Mouse (Mus musculus) lung, embryonic 14.5 days (tissue): ENCODE measurements around the gene Cd300lg. TPM values are rescaled to one million over a fixed set of nuclear protein-coding genes. Genes with fewer than 3 reads are reported as not detected.

Source experiments
- ATAC-seq: fragments of 200-750 bp; cut with Nextera tagmentation; 2 replicates; pipeline ENCODE4 v1.8.0; 2017; ENCODE audit warnings: mild to moderate bottlenecking, moderate TSS enrichment, moderate library complexity; ENCODE audit not compliant: insufficient read depth
- DNase-seq: peaks from one replicate; pipeline ENCODE4 v3.0.0-alpha.2; 2015
- H3K27ac ChIP-seq: fragments of 300-500 bp; sonication (generic); 2 replicates; pipeline ENCODE4 v1.5.1; 2014; ENCODE audit warnings: low read depth, mild to moderate bottlenecking, moderate library complexity
- H3K27me3 ChIP-seq: fragments of 300-500 bp; sonication (generic); 2 replicates; pipeline ENCODE4 v1.6.1; 2014; ENCODE audit warnings: low read length, control low read depth; ENCODE audit not compliant: insufficient read depth
- H3K36me3 ChIP-seq: fragments of 300-500 bp; sonication (generic); 2 replicates; pipeline ENCODE4 v1.6.1; 2014; ENCODE audit warnings: control low read depth; ENCODE audit not compliant: insufficient read depth
- H3K4me1 ChIP-seq: fragments of 300-500 bp; sonication (generic); 2 replicates; pipeline ENCODE4 v1.6.1; 2014; ENCODE audit warnings: antibody characterized with exemption, control low read depth; ENCODE audit not compliant: insufficient read depth
- H3K4me2 ChIP-seq: fragments of 300-500 bp; sonication (generic); 2 replicates; pipeline ENCODE4 v1.6.1; 2014; ENCODE audit warnings: mild to moderate bottlenecking
- H3K4me3 ChIP-seq: fragments of 300-500 bp; sonication (generic); 2 replicates; pipeline ENCODE4 v1.5.1; 2014; ENCODE audit warnings: low read depth, low read length
- H3K9ac ChIP-seq: fragments of 300-500 bp; sonication (generic); 2 replicates; pipeline ENCODE4 v1.6.1; 2014
- H3K9me3 ChIP-seq: fragments of 300-500 bp; sonication (generic); 2 replicates; pipeline ENCODE4 v1.6.1; 2016; ENCODE audit warnings: low read depth, low read length, control low read depth
- CTCF ChIP-seq: IDR thresholded peaks from 2 replicates; pipeline ENCODE4 v1.5.1; 2016; ENCODE audit warnings: antibody characterized with exemption, low read depth
- WGBS: fragments of 180-500 bp; shearing (Covaris S2); extraction: QIAGEN DNeasy Blood & Tissue Kit; methylation state at CpG from one replicate; pipeline ENCODE4 v1.1.7; 2014; 5-methylcytosine and 5-hydroxymethylcytosine counted together
- polyA plus RNA-seq: library from polyadenylated mRNA; unstranded; fragments of >200 nt; fragmentation: Nextera tagmentation; extraction: Ambion mirVana; gene quantifications from 2 replicates; pipeline ENCODE4 v1.2.1, GENCODE M21; 2014

Cd300lg gene
- polyA plus RNA-seq, 1 experiment from 2014 or later, result 0.17 TPM

GRCm38 (mm10) chr11:102013201-102013600, 28.1 kb upstream of the Cd300lg start:
- no peak overlapping the region for H3K4me3 ChIP-seq
- no peak overlapping the region for H3K27ac ChIP-seq
- ATAC-seq (no peak), DNase-seq (no peak)
- no peaks in the 10 kb centered on the region for H3K27me3 ChIP-seq
- TF ChIP-seq CTCF, result no peak
- H3K9me3 ChIP-seq, result no peaks in the 10 kb centered on the region
- 0 out of 2 replicates have a peak, but pooled peaks cover 4% of the 10 kb centered on the region for H3K36me3 ChIP-seq
- WGBS, result 77% methylated on average over 8 of the region's 8 CpGs
- H3K9ac ChIP-seq, result no peak overlapping the region
- no peaks in the 10 kb centered on the region for H3K4me1 ChIP-seq
- no peak overlapping the region for H3K4me2 ChIP-seq

GRCm38 (mm10) chr11:102015472-102015871, 25.8 kb upstream of the Cd300lg start:
- H3K9me3 ChIP-seq, result no peaks in the 10 kb centered on the region
- H3K27ac ChIP-seq, result no peak overlapping the region
- no peak overlapping the region for H3K4me2 ChIP-seq
- H3K4me1 ChIP-seq, result no peaks in the 10 kb centered on the region
- ATAC-seq (no peak), DNase-seq (no peak)
- H3K36me3 ChIP-seq, result 0 out of 2 replicates have a peak, but pooled peaks cover 4% of the 10 kb centered on the region
- TF ChIP-seq CTCF, result no peak
- H3K9ac ChIP-seq, result no peak overlapping the region
- H3K4me3 ChIP-seq, result no peak overlapping the region
- no peaks in the 10 kb centered on the region for H3K27me3 ChIP-seq
- 70% methylated on average over 6 of the region's 6 CpGs for WGBS

GRCm38 (mm10) chr11:102016136-102016535, 25.2 kb upstream of the Cd300lg start:
- WGBS, result 89% methylated on average over 1 of the region's 1 CpGs
- H3K4me1 ChIP-seq, result no peaks in the 10 kb centered on the region
- no peak overlapping the region for H3K9ac ChIP-seq
- 0 out of 2 replicates have a peak, but pooled peaks cover 4% of the 10 kb centered on the region for H3K36me3 ChIP-seq
- ATAC-seq (no peak), DNase-seq (no peak)
- TF ChIP-seq CTCF, result no peak
- H3K4me2 ChIP-seq, result no peak overlapping the region
- no peak overlapping the region for H3K27ac ChIP-seq
- H3K9me3 ChIP-seq, result no peaks in the 10 kb centered on the region
- no peak overlapping the region for H3K4me3 ChIP-seq
- H3K27me3 ChIP-seq, result no peaks in the 10 kb centered on the region

- H3K9me3 ChIP-seq, result no peaks in the 10 kb centered on the region
- H3K27me3 ChIP-seq, result no peaks in the 10 kb centered on the region
- DNase-seq, result no peak
- ATAC-seq, result no peak
- H3K4me1 ChIP-seq, result no peaks in the 10 kb centered on the region
- H3K36me3 ChIP-seq, result 0 out of 2 replicates have a peak, but pooled peaks cover 4% of the 10 kb centered on the region
- H3K27ac ChIP-seq, result no peak overlapping the region
- no peak overlapping the region for H3K4me2 ChIP-seq
- H3K9ac ChIP-seq, result no peak overlapping the region
- no peak for TF ChIP-seq CTCF
- WGBS, result 68% methylated on average over 9 of the region's 9 CpGs
- no peak overlapping the region for H3K4me3 ChIP-seq
These were observed 21.6 kb upstream of the Cd300lg start for GRCm38 (mm10) chr11:102019736-102020135.

GRCm38 (mm10) chr11:102021196-102021595, 20.1 kb upstream of the Cd300lg start:
- H3K4me2 ChIP-seq, result no peak overlapping the region
- no peaks in the 10 kb centered on the region for H3K27me3 ChIP-seq
- WGBS, result 79% methylated on average over 5 of the region's 5 CpGs
- H3K36me3 ChIP-seq, result no peaks in the 10 kb centered on the region
- H3K9me3 ChIP-seq, result no peaks in the 10 kb centered on the region
- ATAC-seq (no peak), DNase-seq (no peak)
- H3K4me1 ChIP-seq, result peaks cover 2% of the 10 kb centered on the region; the same call in 1 of the 2 replicates
- H3K9ac ChIP-seq, result no peak overlapping the region
- H3K27ac ChIP-seq, result no peak overlapping the region
- H3K4me3 ChIP-seq, result no peak overlapping the region
- no peak for TF ChIP-seq CTCF

GRCm38 (mm10) chr11:102023406-102023805, 17.9 kb upstream of the Cd300lg start:
- WGBS, result 73% methylated on average over 13 of the region's 13 CpGs
- ATAC-seq (no peak), DNase-seq (no peak)
- TF ChIP-seq CTCF, result no peak
- Histone ChIP-seq H3K9ac (no peak overlapping the region), H3K4me3 (no peak overlapping the region), H3K4me1 (peaks cover 5% of the 10 kb centered on the region; the same call in 1 of the 2 replicates), H3K4me2 (no peak overlapping the region), H3K27ac (no peak overlapping the region), H3K9me3 (no peaks in the 10 kb centered on the region), H3K27me3 (no peaks in the 10 kb centered on the region), H3K36me3 (no peaks in the 10 kb centered on the region)

GRCm38 (mm10) chr11:102024084-102024758, 17.1 kb upstream of the Cd300lg start:
- no peak for TF ChIP-seq CTCF
- WGBS, result 83% methylated on average over 6 of the region's 6 CpGs

More at GRCm38 (mm10) chr11:102024084-102024758, 17.1 kb upstream of the Cd300lg start:
- Histone ChIP-seq H3K4me3 (no peak overlapping the region), H3K4me2 (no peak overlapping the region), H3K9me3 (no peaks in the 10 kb centered on the region), H3K36me3 (no peaks in the 10 kb centered on the region), H3K27me3 (no peaks in the 10 kb centered on the region), H3K4me1 (peaks cover 5% of the 10 kb centered on the region; the same call in 1 of the 2 replicates), H3K27ac (no peak overlapping the region), H3K9ac (no peak overlapping the region)
- no peak for DNase-seq
- no peak for ATAC-seq
